Mouse (Mus musculus): Measurements from ENCODE around the gene Morn1. TPM values are rescaled to one million over a fixed set of nuclear protein-coding genes. Genes with fewer than 3 reads are reported as not detected.

Gene Morn1
- polyA plus RNA-seq, 1 experiment from 2014 or later: 2.2 TPM

GRCm38 (mm10) chr4:155183201-155183600, 96.8 kb downstream of the Morn1 start:
- no peak for ATAC-seq
- Histone ChIP-seq H3K36me3 (replicated peaks; ENCODE audit: insufficient read depth, low read length) (no peaks in the 10 kb centered on the region; the same call in 1 of the 2 replicates), H3K4me3 (ENCODE audit: low read depth, low read length) (no peak overlapping the region), H3K9ac (replicated peaks) (no peak overlapping the region), H3K4me2 (ENCODE audit: low read depth, low read length) (no peak overlapping the region), H3K27ac (ENCODE audit: low read depth) (no peak overlapping the region), H3K4me1 (ENCODE audit: insufficient read depth) (peaks cover 43% of the 10 kb centered on the region), H3K27me3 (ENCODE audit: insufficient read depth, low read length) (no peaks in the 10 kb centered on the region), H3K9me3 (ENCODE audit: low read length) (no peaks in the 10 kb centered on the region)
- TF ChIP-seq CTCF (IDR thresholded peaks at IDR 0.05; ENCODE audit: low read depth) (no peak), EP300 (IDR thresholded peaks at IDR 0.05; ENCODE audit: low read depth) (no peak)
- WGBS (ENCODE audit: insufficient replicate concordance): 76% methylated on average over 7 of the region's 7 CpGs
- no peak for DNase-seq

DNA sequence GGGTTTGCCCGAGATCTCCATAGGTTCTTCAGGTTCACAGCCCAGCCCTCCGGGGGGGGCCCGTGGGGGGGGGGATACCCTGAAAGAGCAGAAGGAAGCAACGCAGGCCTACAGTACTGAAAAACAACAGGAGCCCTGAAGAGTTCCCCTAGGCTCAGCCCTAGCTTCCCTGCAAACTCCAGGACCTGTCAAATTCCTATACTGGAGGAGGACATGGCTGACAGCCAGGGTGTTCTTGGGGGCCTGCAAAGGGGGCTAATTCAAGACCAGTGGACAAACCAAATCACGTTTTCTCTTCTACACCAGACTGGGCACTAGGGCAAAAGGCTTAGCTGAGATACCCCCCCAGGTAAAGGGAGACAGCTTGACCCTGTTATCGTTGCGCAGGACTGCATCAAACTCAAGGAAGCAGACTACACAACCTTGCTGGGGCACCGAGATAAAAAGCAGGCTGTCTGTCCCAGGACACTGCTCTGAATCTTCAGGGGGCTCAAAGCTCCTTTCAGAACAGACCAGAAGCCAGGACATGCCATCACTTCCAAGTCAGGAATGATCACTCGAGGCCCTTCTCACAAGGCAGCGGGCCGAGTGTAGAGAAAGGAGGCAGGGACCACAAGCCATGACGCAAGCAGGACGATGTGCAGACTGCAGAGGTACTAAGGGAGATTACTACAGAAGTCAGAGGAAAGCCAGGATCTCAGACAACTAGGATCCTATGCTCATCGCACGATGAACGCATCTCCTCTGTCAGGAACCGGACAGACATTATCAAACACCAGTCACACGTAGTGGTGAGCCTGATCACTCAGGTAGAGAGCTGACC, 98.1 kb downstream of the Morn1 start:
- WGBS (ENCODE audit: insufficient replicate concordance): 68% methylated on average over 18 of the region's 18 CpGs
- H3K27ac ChIP-seq (ENCODE audit: low read depth): no peak overlapping the region
- ATAC-seq (no peak), DNase-seq (no peak)
- no peaks in the 10 kb centered on the region for H3K27me3 ChIP-seq (ENCODE audit: insufficient read depth, low read length)
- H3K36me3 ChIP-seq (replicated peaks; ENCODE audit: insufficient read depth, low read length): no peaks in the 10 kb centered on the region; the same call in 1 of the 2 replicates
- no peak overlapping the region for H3K9ac ChIP-seq (replicated peaks)
- H3K4me3 ChIP-seq (ENCODE audit: low read depth, low read length): no peak overlapping the region
- H3K4me2 ChIP-seq (ENCODE audit: low read depth, low read length): no peak overlapping the region
- TF ChIP-seq CTCF (IDR thresholded peaks at IDR 0.05; ENCODE audit: low read depth) (no peak), EP300 (IDR thresholded peaks at IDR 0.05; ENCODE audit: low read depth) (no peak)
- no peaks in the 10 kb centered on the region for H3K9me3 ChIP-seq (ENCODE audit: low read length)
- H3K4me1 ChIP-seq (ENCODE audit: insufficient read depth): peaks cover 42% of the 10 kb centered on the region

DNA sequence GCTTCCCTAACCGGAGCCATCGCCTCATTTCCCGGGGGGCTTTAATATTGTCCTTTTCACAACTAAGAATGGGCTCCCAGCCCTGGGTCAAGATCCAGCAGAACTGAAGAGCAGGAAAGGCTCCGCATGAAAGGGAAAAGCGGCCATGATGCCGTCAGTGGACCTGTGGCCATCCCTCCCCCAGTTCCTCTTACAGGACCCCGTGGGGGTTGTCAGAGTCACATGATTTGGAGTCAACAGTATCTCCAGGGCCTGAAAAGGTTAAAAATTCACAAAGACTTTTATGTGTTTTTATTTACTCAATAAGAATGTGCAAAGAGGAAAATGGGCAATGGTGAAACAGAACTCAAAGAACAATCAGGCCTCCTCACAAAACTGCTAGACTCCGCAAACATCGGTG, 99.5 kb downstream of the Morn1 start:
- peaks cover 43% of the 10 kb centered on the region for H3K4me1 ChIP-seq (ENCODE audit: insufficient read depth)
- TF ChIP-seq CTCF (IDR thresholded peaks at IDR 0.05; ENCODE audit: low read depth) (no peak), EP300 (IDR thresholded peaks at IDR 0.05; ENCODE audit: low read depth) (no peak)
- H3K9ac ChIP-seq (replicated peaks): no peak overlapping the region
- no peaks in the 10 kb centered on the region; the same call in 1 of the 2 replicates for H3K36me3 ChIP-seq (replicated peaks; ENCODE audit: insufficient read depth, low read length)
- 73% methylated on average over 9 of the region's 9 CpGs for WGBS (ENCODE audit: insufficient replicate concordance)
- no peak for ATAC-seq
- no peak overlapping the region for H3K4me2 ChIP-seq (ENCODE audit: low read depth, low read length)
- no peaks in the 10 kb centered on the region for H3K9me3 ChIP-seq (ENCODE audit: low read length)
- H3K27ac ChIP-seq (ENCODE audit: low read depth): no peak overlapping the region
- no peak overlapping the region for H3K4me3 ChIP-seq (ENCODE audit: low read depth, low read length)
- no peaks in the 10 kb centered on the region for H3K27me3 ChIP-seq (ENCODE audit: insufficient read depth, low read length)
- DNase-seq: no peak

DNA sequence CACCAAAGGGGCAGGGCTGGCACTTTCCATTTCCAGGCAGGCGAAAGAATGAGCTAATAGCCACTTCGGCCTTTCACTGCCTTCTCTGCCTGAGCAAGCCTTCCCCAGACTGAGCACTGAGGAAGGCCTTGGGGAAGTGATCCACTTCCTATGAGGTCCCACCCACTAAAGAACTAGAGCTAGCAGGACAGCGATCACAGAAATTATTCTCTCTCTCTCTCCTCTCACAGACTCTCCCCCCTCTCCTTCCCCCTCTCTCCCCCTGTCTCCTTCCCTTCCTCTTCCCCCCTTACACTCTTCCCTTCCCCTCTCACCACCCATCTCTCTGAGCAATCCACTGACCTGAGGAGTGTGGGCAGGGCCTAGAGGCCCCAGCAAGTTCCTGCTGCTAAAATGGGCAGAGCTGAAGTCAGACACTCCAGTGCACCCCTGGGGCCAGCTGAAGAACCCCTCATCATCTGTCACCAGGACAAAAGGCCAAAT, 100.9 kb downstream of the Morn1 start:
- H3K4me3 ChIP-seq (ENCODE audit: low read depth, low read length): no peak overlapping the region
- no peak for TF ChIP-seq EP300 (IDR thresholded peaks at IDR 0.05; ENCODE audit: low read depth)
- 0 out of 2 replicates have a peak, but pooled peaks have one; percentile 16 for ATAC-seq
- no peak for DNase-seq
- H3K4me1 ChIP-seq (ENCODE audit: insufficient read depth): peaks cover 40% of the 10 kb centered on the region
- no peaks in the 10 kb centered on the region for H3K9me3 ChIP-seq (ENCODE audit: low read length)
- H3K9ac ChIP-seq (replicated peaks): no peak overlapping the region
- H3K4me2 ChIP-seq (ENCODE audit: low read depth, low read length): peak overlapping the region; percentile 42; the same call in 1 of the 2 replicates
- peak overlapping the region; percentile 50 for H3K27ac ChIP-seq (ENCODE audit: low read depth)
- WGBS (ENCODE audit: insufficient replicate concordance): 35% methylated on average over 3 of the region's 3 CpGs
- no peaks in the 10 kb centered on the region; the same call in 1 of the 2 replicates for H3K36me3 ChIP-seq (replicated peaks; ENCODE audit: insufficient read depth, low read length)
- H3K27me3 ChIP-seq (ENCODE audit: insufficient read depth, low read length): no peaks in the 10 kb centered on the region

- Histone ChIP-seq H3K27me3 (ENCODE audit: insufficient read depth, low read length) (no peaks in the 10 kb centered on the region), H3K9me3 (ENCODE audit: low read length) (no peaks in the 10 kb centered on the region), H3K4me3 (ENCODE audit: low read depth, low read length) (no peak overlapping the region), H3K36me3 (replicated peaks; ENCODE audit: insufficient read depth, low read length) (peaks cover under 1% of the 10 kb centered on the region; the same call in 1 of the 2 replicates), H3K4me1 (ENCODE audit: insufficient read depth) (peaks cover 39% of the 10 kb centered on the region), H3K27ac (ENCODE audit: low read depth) (peak overlapping the region; percentile 50; the same call in 1 of the 2 replicates), H3K4me2 (ENCODE audit: low read depth, low read length) (no peak overlapping the region), H3K9ac (replicated peaks) (no peak overlapping the region)
- ATAC-seq: peak; percentile 37; the same call in 1 of the 2 replicates
- TF ChIP-seq CTCF (IDR thresholded peaks at IDR 0.05; ENCODE audit: low read depth) (no peak), EP300 (IDR thresholded peaks at IDR 0.05; ENCODE audit: low read depth) (no peak)
- DNase-seq: no peak
- WGBS (ENCODE audit: insufficient replicate concordance): 34% methylated on average over 8 of the region's 8 CpGs
These were observed 102.0 kb downstream of the Morn1 start for GRCm38 (mm10) chr4:155188341-155188740.

- Histone ChIP-seq H3K4me1 (ENCODE audit: insufficient read depth) (peaks cover 37% of the 10 kb centered on the region), H3K27ac (ENCODE audit: low read depth) (no peak overlapping the region), H3K4me3 (ENCODE audit: low read depth, low read length) (no peak overlapping the region), H3K9ac (replicated peaks) (no peak overlapping the region), H3K9me3 (ENCODE audit: low read length) (no peaks in the 10 kb centered on the region), H3K4me2 (ENCODE audit: low read depth, low read length) (no peak overlapping the region), H3K27me3 (ENCODE audit: insufficient read depth, low read length) (no peaks in the 10 kb centered on the region), H3K36me3 (replicated peaks; ENCODE audit: insufficient read depth, low read length) (peaks cover 3% of the 10 kb centered on the region; the same call in 1 of the 2 replicates)
- no peak for TF ChIP-seq EP300 (IDR thresholded peaks at IDR 0.05; ENCODE audit: low read depth)
- DNase-seq: no peak
- no peak for ATAC-seq
These were observed 102.4 kb downstream of the Morn1 start for GRCm38 (mm10) chr4:155188803-155189202.
